Mouse (Mus musculus): ENCODE measurements around the gene Lrrc38. TPM values are rescaled to one million over a fixed set of nuclear protein-coding genes. Genes with fewer than 3 reads are reported as not detected.

Gene Lrrc38
- polyA plus RNA-seq, 1 experiment from 2014 or later = 0.21 TPM

GRCm38 (mm10) chr4:143313299-143313698 lies 36.3 kb upstream of the Lrrc38 start:
- 84% methylated on average over 6 of the region's 6 CpGs for WGBS
- ATAC-seq (ENCODE audit: low FRiP score, low TSS enrichment) = no peak
- no peak overlapping the region for H3K4me2 ChIP-seq (ENCODE audit: low read length)
- no peaks in the 10 kb centered on the region for H3K9me3 ChIP-seq (ENCODE audit: control insufficient read depth, low read length)
- no peaks in the 10 kb centered on the region for H3K27me3 ChIP-seq (ENCODE audit: control insufficient read depth, insufficient read depth, low read length)
- H3K36me3 ChIP-seq (ENCODE audit: control insufficient read depth, insufficient read depth, low read length) = no peaks in the 10 kb centered on the region
- no peak overlapping the region for H3K9ac ChIP-seq (replicated peaks; ENCODE audit: low read length)
- DNase-seq = no peak
- no peaks in the 10 kb centered on the region for H3K4me1 ChIP-seq (ENCODE audit: control insufficient read depth, insufficient read depth, low read length)
- H3K27ac ChIP-seq (replicated peaks; ENCODE audit: low read depth, low read length) = no peak overlapping the region
- no peak overlapping the region for H3K4me3 ChIP-seq (replicated peaks; ENCODE audit: low read depth, low read length)

- DNase-seq (peak; percentile 46), ATAC-seq (ENCODE audit: low FRiP score, low TSS enrichment) (no peak)
- peak overlapping the region; percentile 63 for H3K4me2 ChIP-seq (ENCODE audit: low read length)
- no peak overlapping the region; the same call in 1 of the 2 replicates for H3K9ac ChIP-seq (replicated peaks; ENCODE audit: low read length)
- 11% methylated on average over 10 of the region's 11 CpGs for WGBS
- H3K9me3 ChIP-seq (ENCODE audit: control insufficient read depth, low read length) = no peaks in the 10 kb centered on the region
- H3K36me3 ChIP-seq (ENCODE audit: control insufficient read depth, insufficient read depth, low read length) = no peaks in the 10 kb centered on the region
- H3K27ac ChIP-seq (replicated peaks; ENCODE audit: low read depth, low read length) = peak overlapping the region; percentile 63; the same call in 1 of the 2 replicates
- H3K4me3 ChIP-seq (replicated peaks; ENCODE audit: low read depth, low read length) = no peak overlapping the region
- H3K27me3 ChIP-seq (ENCODE audit: control insufficient read depth, insufficient read depth, low read length) = no peaks in the 10 kb centered on the region
- H3K4me1 ChIP-seq (ENCODE audit: control insufficient read depth, insufficient read depth, low read length) = peaks cover 9% of the 10 kb centered on the region
Measured at GRCm38 (mm10) chr4:143324176-143324924, 25.2 kb upstream of the Lrrc38 start.

- DNase-seq = peak; percentile 74
- no peaks in the 10 kb centered on the region for H3K36me3 ChIP-seq (ENCODE audit: control insufficient read depth, insufficient read depth, low read length)
- H3K27ac ChIP-seq (replicated peaks; ENCODE audit: low read depth, low read length) = peak overlapping the region; percentile 63
- WGBS = 9% methylated on average over 15 of the region's 15 CpGs
- no peaks in the 10 kb centered on the region for H3K27me3 ChIP-seq (ENCODE audit: control insufficient read depth, insufficient read depth, low read length)
- H3K9ac ChIP-seq (replicated peaks; ENCODE audit: low read length) = peak overlapping the region; percentile 45
- H3K4me1 ChIP-seq (ENCODE audit: control insufficient read depth, insufficient read depth, low read length) = peaks cover 9% of the 10 kb centered on the region
- peak; percentile 69; the same call in 1 of the 2 replicates for ATAC-seq (ENCODE audit: low FRiP score, low TSS enrichment)
- no peaks in the 10 kb centered on the region for H3K9me3 ChIP-seq (ENCODE audit: control insufficient read depth, low read length)
- H3K4me2 ChIP-seq (ENCODE audit: low read length) = peak overlapping the region; percentile 63
- peak overlapping the region; percentile 26 for H3K4me3 ChIP-seq (replicated peaks; ENCODE audit: low read depth, low read length)
Measured at GRCm38 (mm10) chr4:143324925-143325624, 24.5 kb upstream of the Lrrc38 start.

- ATAC-seq (ENCODE audit: low FRiP score, low TSS enrichment) (peak; percentile 65; the same call in 1 of the 2 replicates), DNase-seq (peak; percentile 93)
- Histone ChIP-seq H3K4me1 (ENCODE audit: control insufficient read depth, insufficient read depth, low read length) (peaks cover 9% of the 10 kb centered on the region), H3K36me3 (ENCODE audit: control insufficient read depth, insufficient read depth, low read length) (no peaks in the 10 kb centered on the region), H3K27me3 (ENCODE audit: control insufficient read depth, insufficient read depth, low read length) (no peaks in the 10 kb centered on the region), H3K9ac (replicated peaks; ENCODE audit: low read length) (peak overlapping the region; percentile 45), H3K27ac (replicated peaks; ENCODE audit: low read depth, low read length) (no peak overlapping the region; the same call in 1 of the 2 replicates), H3K4me2 (ENCODE audit: low read length) (peak overlapping the region; percentile 63), H3K4me3 (replicated peaks; ENCODE audit: low read depth, low read length) (peak overlapping the region; percentile 26), H3K9me3 (ENCODE audit: control insufficient read depth, low read length) (no peaks in the 10 kb centered on the region)
- under 1% methylated on average over 10 of the region's 10 CpGs for WGBS
Measured at GRCm38 (mm10) chr4:143325625-143325941, 24.0 kb upstream of the Lrrc38 start.

GRCm38 (mm10) chr4:143330566-143330965 lies 19.0 kb upstream of the Lrrc38 start:
- ATAC-seq (ENCODE audit: low FRiP score, low TSS enrichment) (no peak), DNase-seq (no peak)
- Histone ChIP-seq H3K9me3 (ENCODE audit: control insufficient read depth, low read length) (no peaks in the 10 kb centered on the region), H3K4me3 (replicated peaks; ENCODE audit: low read depth, low read length) (no peak overlapping the region), H3K4me1 (ENCODE audit: control insufficient read depth, insufficient read depth, low read length) (no peaks in the 10 kb centered on the region; the same call in 1 of the 2 replicates), H3K9ac (replicated peaks; ENCODE audit: low read length) (no peak overlapping the region), H3K27ac (replicated peaks; ENCODE audit: low read depth, low read length) (no peak overlapping the region), H3K36me3 (ENCODE audit: control insufficient read depth, insufficient read depth, low read length) (no peaks in the 10 kb centered on the region), H3K4me2 (ENCODE audit: low read length) (no peak overlapping the region), H3K27me3 (ENCODE audit: control insufficient read depth, insufficient read depth, low read length) (no peaks in the 10 kb centered on the region)
- WGBS = 41% methylated on average over 9 of the region's 9 CpGs

GRCm38 (mm10) chr4:143331787-143332186 lies 17.8 kb upstream of the Lrrc38 start:
- WGBS = 90% methylated on average over 1 of the region's 1 CpGs
- Histone ChIP-seq H3K27me3 (ENCODE audit: control insufficient read depth, insufficient read depth, low read length) (no peaks in the 10 kb centered on the region), H3K9ac (replicated peaks; ENCODE audit: low read length) (no peak overlapping the region), H3K9me3 (ENCODE audit: control insufficient read depth, low read length) (no peaks in the 10 kb centered on the region), H3K27ac (replicated peaks; ENCODE audit: low read depth, low read length) (no peak overlapping the region), H3K4me2 (ENCODE audit: low read length) (no peak overlapping the region), H3K36me3 (ENCODE audit: control insufficient read depth, insufficient read depth, low read length) (no peaks in the 10 kb centered on the region), H3K4me1 (ENCODE audit: control insufficient read depth, insufficient read depth, low read length) (no peaks in the 10 kb centered on the region), H3K4me3 (replicated peaks; ENCODE audit: low read depth, low read length) (no peak overlapping the region)
- DNase-seq (no peak), ATAC-seq (ENCODE audit: low FRiP score, low TSS enrichment) (no peak)

- Histone ChIP-seq H3K9ac (replicated peaks; ENCODE audit: low read length) (no peak overlapping the region), H3K4me3 (replicated peaks; ENCODE audit: low read depth, low read length) (no peak overlapping the region), H3K4me2 (ENCODE audit: low read length) (no peak overlapping the region), H3K9me3 (ENCODE audit: control insufficient read depth, low read length) (no peaks in the 10 kb centered on the region), H3K36me3 (ENCODE audit: control insufficient read depth, insufficient read depth, low read length) (no peaks in the 10 kb centered on the region), H3K4me1 (ENCODE audit: control insufficient read depth, insufficient read depth, low read length) (no peaks in the 10 kb centered on the region), H3K27ac (replicated peaks; ENCODE audit: low read depth, low read length) (no peak overlapping the region), H3K27me3 (ENCODE audit: control insufficient read depth, insufficient read depth, low read length) (no peaks in the 10 kb centered on the region)
- DNase-seq = no peak
- ATAC-seq (ENCODE audit: low FRiP score, low TSS enrichment) = no peak
- WGBS = 53% methylated on average over 5 of the region's 5 CpGs
Measured at GRCm38 (mm10) chr4:143334145-143334544, 15.4 kb upstream of the Lrrc38 start.

- Histone ChIP-seq H3K9ac (replicated peaks; ENCODE audit: low read length) (no peak overlapping the region), H3K27ac (replicated peaks; ENCODE audit: low read depth, low read length) (no peak overlapping the region), H3K4me3 (replicated peaks; ENCODE audit: low read depth, low read length) (no peak overlapping the region), H3K4me2 (ENCODE audit: low read length) (no peak overlapping the region), H3K9me3 (ENCODE audit: control insufficient read depth, low read length) (no peaks in the 10 kb centered on the region), H3K4me1 (ENCODE audit: control insufficient read depth, insufficient read depth, low read length) (no peaks in the 10 kb centered on the region), H3K36me3 (ENCODE audit: control insufficient read depth, insufficient read depth, low read length) (no peaks in the 10 kb centered on the region), H3K27me3 (ENCODE audit: control insufficient read depth, insufficient read depth, low read length) (no peaks in the 10 kb centered on the region)
- WGBS = 91% methylated on average over 17 of the region's 17 CpGs
- ATAC-seq (ENCODE audit: low FRiP score, low TSS enrichment) (no peak), DNase-seq (no peak)
Measured at GRCm38 (mm10) chr4:143334995-143335394, 14.6 kb upstream of the Lrrc38 start.

- H3K36me3 ChIP-seq (ENCODE audit: control insufficient read depth, insufficient read depth, low read length) = no peaks in the 10 kb centered on the region
- no peak overlapping the region for H3K27ac ChIP-seq (replicated peaks; ENCODE audit: low read depth, low read length)
- 64% methylated on average over 2 of the region's 2 CpGs for WGBS
- DNase-seq (no peak), ATAC-seq (ENCODE audit: low FRiP score, low TSS enrichment) (no peak)
- no peaks in the 10 kb centered on the region for H3K27me3 ChIP-seq (ENCODE audit: control insufficient read depth, insufficient read depth, low read length)
- no peaks in the 10 kb centered on the region for H3K9me3 ChIP-seq (ENCODE audit: control insufficient read depth, low read length)
- no peak overlapping the region for H3K4me2 ChIP-seq (ENCODE audit: low read length)
- no peaks in the 10 kb centered on the region for H3K4me1 ChIP-seq (ENCODE audit: control insufficient read depth, insufficient read depth, low read length)
- no peak overlapping the region for H3K4me3 ChIP-seq (replicated peaks; ENCODE audit: low read depth, low read length)
- no peak overlapping the region for H3K9ac ChIP-seq (replicated peaks; ENCODE audit: low read length)
Measured at GRCm38 (mm10) chr4:143336096-143336495, 13.5 kb upstream of the Lrrc38 start.

Measured in midbrain, embryonic 14.5 days (tissue).